Comparison of ENCODE assay signal across 8 mouse cellular contexts in genomic region chr2:59670087-59671060, GRCm38 (mm10). TPM values are rescaled to one million over a fixed set of nuclear protein-coding genes. Genes with fewer than 3 reads are reported as not detected.
DNase-seq lines count a peak whose midpoint lies in the region; ATAC-seq lines count a peak whose summit lies in the region.

No protein-coding gene starts in this region.

- 0 out of 2 replicates have a peak, but pooled peaks have one; percentile 49 for ATAC-seq in hindbrain, embryonic 15.5 days (ENCODE audit: low FRiP score, low read depth)
- ATAC-seq in hindbrain, embryonic 13.5 days (ENCODE audit: low FRiP score) = no peak
- no peak for ATAC-seq in activated CD4-positive, CD25-positive, alpha-beta regulatory T cell, adult 4 months

- no peak overlapping the region for H3K4me3 ChIP-seq in hindbrain, embryonic 15.5 days
- H3K4me3 ChIP-seq in hindbrain, embryonic 13.5 days = no peak overlapping the region
- H3K4me3 ChIP-seq in heart, embryonic 10.5 days = no peak overlapping the region

- no peak overlapping the region for H3K27ac ChIP-seq in hindbrain, embryonic 15.5 days (replicated peaks)
- H3K27ac ChIP-seq in hindbrain, embryonic 13.5 days = no peak overlapping the region
- peak overlapping the region; percentile 81 for H3K27ac ChIP-seq in heart, embryonic 10.5 days

- no peaks in the 10 kb centered on the region for H3K4me1 ChIP-seq in hindbrain, embryonic 15.5 days (replicated peaks)
- peaks cover 13% of the 10 kb centered on the region for H3K4me1 ChIP-seq in hindbrain, embryonic 13.5 days (replicated peaks)
- peaks cover 69% of the 10 kb centered on the region for H3K4me1 ChIP-seq in heart, embryonic 10.5 days

- H3K4me2 ChIP-seq in hindbrain, embryonic 15.5 days = no peak overlapping the region
- H3K4me2 ChIP-seq in hindbrain, embryonic 13.5 days = no peak overlapping the region

- no peak overlapping the region for H3K9ac ChIP-seq in hindbrain, embryonic 15.5 days
- H3K9ac ChIP-seq in hindbrain, embryonic 13.5 days = no peak overlapping the region

- H3K9me3 ChIP-seq in hindbrain, embryonic 15.5 days = no peaks in the 10 kb centered on the region
- H3K9me3 ChIP-seq in hindbrain, embryonic 13.5 days = no peaks in the 10 kb centered on the region
- H3K9me3 ChIP-seq in heart, embryonic 10.5 days = no peaks in the 10 kb centered on the region

- H3K27me3 ChIP-seq in hindbrain, embryonic 15.5 days = no peaks in the 10 kb centered on the region
- H3K27me3 ChIP-seq in hindbrain, embryonic 13.5 days = 0 out of 2 replicates have a peak, but pooled peaks cover under 1% of the 10 kb centered on the region
- H3K27me3 ChIP-seq in heart, embryonic 10.5 days (ENCODE audit: insufficient read depth, poor library complexity, severe bottlenecking) = no peaks in the 10 kb centered on the region

- DNase-seq in adrenal gland, postnatal 14 days = peak; percentile 85
- DNase-seq in heart, embryonic 10.5 days (ENCODE audit: low spot score) = peak; percentile 85
- DNase-seq in kidney, postnatal 25 days = peak; percentile 80 to 89
- DNase-seq in lung, postnatal 4 days = peak; percentile 77 to 89
- no peak for DNase-seq in frontal cortex, postnatal 14 days (ENCODE audit: low spot score in 2 of 2)

- no peaks in the 10 kb centered on the region for H3K36me3 ChIP-seq in hindbrain, embryonic 15.5 days
- H3K36me3 ChIP-seq in hindbrain, embryonic 13.5 days = no peaks in the 10 kb centered on the region
- no peaks in the 10 kb centered on the region for H3K36me3 ChIP-seq in heart, embryonic 10.5 days

- 70% methylated on average over 15 of the region's 15 CpGs for WGBS in hindbrain, embryonic 15.5 days
- WGBS in hindbrain, embryonic 13.5 days = 77% methylated on average over 15 of the region's 15 CpGs
- WGBS in heart, embryonic 10.5 days = 19% methylated on average over 15 of the region's 15 CpGs

RNA-seq across cellular contexts. Expression of gene Tanc1, which starts 58.5 kb away (rescaled TPM):
- 8.0 and 8.5 TPM in 2 replicates for polyA plus RNA-seq in hindbrain, embryonic 15.5 days (2015; fragmentation: Nextera tagmentation; extraction: Ambion mirVana)
- polyA plus RNA-seq in hindbrain, embryonic 13.5 days (2015; fragmentation: Nextera tagmentation; extraction: Ambion mirVana) = 7.1 and 8.9 TPM in 2 replicates
- total RNA-seq in adrenal gland, postnatal 14 days (2021) = 19.9 and 24.9 TPM in 2 replicates
- polyA plus RNA-seq in heart, embryonic 10.5 days (2016; fragmentation: Nextera tagmentation; extraction: Ambion mirVana) = 40.7 and 41.3 TPM in 2 replicates
- 1 to 10 TPM; 7.2 to 8.7 TPM for polyA plus RNA-seq in activated CD4-positive, CD25-positive, alpha-beta regulatory T cell, adult 4 months (2017; shearing (Covaris generic))

Comparison
In these comparisons a context has a peak if more than half of its experiments do, and no peak if none do; other contexts are left out.
1. DNase-seq: peak in adrenal gland, postnatal 14 days (single experiment), heart, embryonic 10.5 days (single experiment), kidney, postnatal 25 days (2 of 2) and lung, postnatal 4 days (2 of 2); none in frontal cortex, postnatal 14 days (0 of 2).